Mouse (Mus musculus) adrenal gland, postnatal 36 days (tissue): ENCODE results near the gene Olfr394. TPM values are rescaled to one million over a fixed set of nuclear protein-coding genes. Genes with fewer than 3 reads are reported as not detected.
"Not testable (repeated sequence)": the region's sequence is repeated elsewhere in the genome, so short reads cannot be mapped to it uniquely, and the experiment has no call there.

ENCODE experiments used
- DNase-seq, 2 experiments: peaks; one replicate each; pipeline ENCODE4 v3.0.0; 2021; ENCODE audit warnings: mixed read lengths in 1 of 2
- long read RNA-seq, 2 experiments: library from polyadenylated mRNA; stranded (forward); transcript quantifications; one replicate each; pipeline ENCODE4 v2.0.0; 2021; ENCODE audit warnings: borderline sequencing depth in 2 of 2
- total RNA-seq, 2 experiments: library from RNA; stranded (reverse); gene quantifications; 2 replicates each; pipeline ENCODE4 v1.2.3; 2021

Olfr394 gene
- not detected for total RNA-seq
- long read RNA-seq, experiment 1: 0 reads
- long read RNA-seq, experiment 2: 0 reads

- no peak for DNase-seq
Observed at GRCm38 (mm10) chr11:73890671-73891070, at the start of gene Olfr394. Gene Olfr394 (minus strand): TSS chr11:73890771.

DNA sequence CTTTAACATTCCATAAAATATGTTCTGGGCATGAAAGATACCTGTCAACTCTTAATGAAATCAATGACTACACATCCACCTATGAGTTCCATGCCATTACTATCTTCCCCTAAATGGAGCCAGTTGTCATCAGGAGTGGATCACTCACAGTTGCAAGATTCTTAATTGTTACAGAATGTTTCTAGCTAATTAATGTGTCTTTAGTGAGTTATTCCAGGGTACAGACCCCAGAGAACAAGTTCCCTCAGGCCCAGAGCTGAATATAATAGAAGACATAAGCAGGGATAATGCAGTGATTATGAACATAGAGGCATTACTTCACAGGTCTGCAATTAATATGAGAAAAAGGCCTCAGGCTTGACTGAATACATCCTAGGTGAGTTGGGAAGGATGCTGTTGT is 45.8 kb upstream of the Olfr394 start, which contains the start of gene Olfr23:
Gene Olfr23 (plus strand): TSS at position 301 of the 400 bp plus-strand sequence.
- DNase-seq: no peak

DNA sequence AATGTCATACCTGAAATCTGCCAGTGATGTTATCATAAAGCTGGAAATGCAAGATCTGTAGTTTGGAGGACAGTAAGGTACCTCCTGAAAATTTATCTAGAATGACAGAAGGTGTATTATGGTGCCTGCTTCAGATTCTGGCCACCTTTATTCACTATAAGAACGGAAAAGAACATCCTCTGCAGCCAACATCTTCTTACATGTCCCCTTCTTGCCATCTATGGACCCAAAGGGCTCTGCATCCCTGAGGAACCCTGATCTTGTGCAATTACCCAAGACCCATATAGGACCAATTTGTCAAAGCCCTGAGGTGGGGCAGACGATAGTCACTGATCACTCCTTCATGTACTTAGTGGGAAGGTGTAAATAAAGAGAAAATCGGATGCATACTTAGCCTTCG is 18.6 kb upstream of the Olfr394 start, which contains the start of gene Olfr395:
Gene Olfr395 (minus strand): TSS at position 101 of the 400 bp plus-strand sequence.
- not testable (repeated sequence) for DNase-seq

DNA sequence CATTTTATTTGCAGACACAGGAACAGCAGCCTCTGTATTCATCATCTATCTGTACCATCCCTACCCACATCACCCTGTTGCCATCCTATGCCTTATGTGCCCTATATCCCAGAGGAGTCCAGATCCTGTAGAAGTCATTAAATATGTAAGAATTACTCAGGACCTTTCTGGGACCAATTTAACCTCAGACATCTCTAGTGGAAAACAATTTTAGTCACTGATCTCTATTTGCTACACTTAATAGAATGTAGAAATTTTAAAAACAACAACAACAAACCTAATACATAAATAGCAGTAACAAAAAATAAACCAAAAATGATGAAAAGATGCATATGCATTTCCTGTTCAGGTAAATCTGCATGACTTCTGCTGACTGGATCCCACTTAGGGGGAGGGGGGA is 39.2 kb downstream of the Olfr394 start, which contains the start of gene Olfr393:
Gene Olfr393 (minus strand): TSS at position 101 of the 400 bp plus-strand sequence.
- no peak for DNase-seq

Other genes starting within 250 kb of the Olfr394 start
- not detected for gene Zfp735, start 202.0 kb downstream of the Olfr394 start, total RNA-seq
- gene Olfr389, start 110.1 kb downstream of the Olfr394 start, total RNA-seq: not detected
- gene Olfr390, start 107.8 kb downstream of the Olfr394 start, total RNA-seq: not detected
- gene Olfr391-ps, start 87.7 kb downstream of the Olfr394 start, total RNA-seq: not detected
- not detected for gene Olfr392, start 73.7 kb downstream of the Olfr394 start, total RNA-seq
- not detected for gene Olfr393, start 39.3 kb downstream of the Olfr394 start, total RNA-seq
- not detected for gene Olfr395, start 18.5 kb upstream of the Olfr394 start, total RNA-seq
- not detected for gene Olfr23, start 45.9 kb upstream of the Olfr394 start, total RNA-seq
- gene Olfr397, start 70.0 kb upstream of the Olfr394 start, total RNA-seq: not detected
- gene Olfr398, start 99.6 kb upstream of the Olfr394 start, total RNA-seq: not detected
- not detected for gene Olfr139, start 165.8 kb upstream of the Olfr394 start, total RNA-seq
- gene Olfr399, start 165.8 kb upstream of the Olfr394 start, total RNA-seq: not detected
- gene Zfp616, start 179.2 kb upstream of the Olfr394 start, total RNA-seq: not detected
- not detected for gene Olfr401, start 222.9 kb upstream of the Olfr394 start, total RNA-seq